Mouse (Mus musculus) T-helper 17 cell (primary cell): ENCODE measurements around the gene Castor2.

Experiments
- in situ Hi-C, 2 experiments: fragments of 300-600 bp; cut with MboI, MseI; formaldehyde crosslinking; loops; 1 replicate in 1 of 2; 2 replicates in 1 of 2; pipeline ENCODE4 v1.15.1; 2025; ENCODE audit warnings: high pct_unique_total_duplicates in 2 of 2

Gene Castor2

GRCm38 (mm10) chr5:134099496-134100211, at the start of gene Castor2:
TSS of gene Castor2 (plus strand) at chr5:134099711.
- in situ Hi-C loops, result no loop called here

- in situ Hi-C loops, result no loop called here
Observed at GRCm38 (mm10) chr5:134050711-134051110, 48.8 kb upstream of the Castor2 start.

- in situ Hi-C loops, result no loop called here
Observed at GRCm38 (mm10) chr5:134052614-134053013, 46.9 kb upstream of the Castor2 start.

GRCm38 (mm10) chr5:134054496-134054895, 45.0 kb upstream of the Castor2 start:
- in situ Hi-C loops, result no loop called here

- in situ Hi-C loops, result no loop called here
Observed at GRCm38 (mm10) chr5:134058793-134059352, 40.6 kb upstream of the Castor2 start.

GRCm38 (mm10) chr5:134063362-134064064, 36.0 kb upstream of the Castor2 start:
- in situ Hi-C loops, result no loop called here

GRCm38 (mm10) chr5:134066261-134066660, 33.2 kb upstream of the Castor2 start:
- in situ Hi-C loops, result no loop called here

- in situ Hi-C loops, result no loop called here
Observed at GRCm38 (mm10) chr5:134067924-134068323, 31.6 kb upstream of the Castor2 start.

GRCm38 (mm10) chr5:134073512-134074041, 25.9 kb upstream of the Castor2 start:
- in situ Hi-C loops, result no loop called here

GRCm38 (mm10) chr5:134074368-134074767, 25.1 kb upstream of the Castor2 start:
- in situ Hi-C loops, result no loop called here

- in situ Hi-C loops, result no loop called here
Observed at GRCm38 (mm10) chr5:134076175-134076574, 23.3 kb upstream of the Castor2 start.

GRCm38 (mm10) chr5:134080685-134081548, 18.6 kb upstream of the Castor2 start:
- in situ Hi-C loops, result no loop called here

GRCm38 (mm10) chr5:134085227-134085626, 14.3 kb upstream of the Castor2 start:
- in situ Hi-C loops, result no loop called here

- in situ Hi-C loops, result no loop called here
Observed at GRCm38 (mm10) chr5:134085887-134086639, 13.4 kb upstream of the Castor2 start.

GRCm38 (mm10) chr5:134087211-134087610, 12.3 kb upstream of the Castor2 start:
- in situ Hi-C loops, result no loop called here

GRCm38 (mm10) chr5:134095766-134096165, 3.7 kb upstream of the Castor2 start:
- in situ Hi-C loops, result no loop called here

- in situ Hi-C loops, result no loop called here
Observed at GRCm38 (mm10) chr5:134098341-134098902, 1.1 kb upstream of the Castor2 start.

- in situ Hi-C loops, result no loop called here
Observed at GRCm38 (mm10) chr5:134098976-134099375, 535 bp upstream of the Castor2 start.

- in situ Hi-C loops, result no loop called here
Observed at GRCm38 (mm10) chr5:134100232-134100771, 791 bp downstream of the Castor2 start.

- in situ Hi-C loops, result no loop called here
Observed at GRCm38 (mm10) chr5:134101322-134101721, 1.8 kb downstream of the Castor2 start.
